Mouse (Mus musculus) cerebellum, postnatal 14 days (tissue): ENCODE data around the gene Man1b1.
A peak's percentile ranks its signal among the peaks of the same experiment; 100 is the strongest.

Source experiments
- DNase-seq, 2 experiments: peaks; one replicate each; pipeline ENCODE4 v3.0.0; 2021; ENCODE audit warnings: mixed read lengths in 2 of 2

The Man1b1 gene

GRCm38 (mm10) chr2:25332286-25333160 is at the start of gene Man1b1:
Gene Man1b1 (plus strand): TSS chr2:25332338.
- peak; percentile 99 to 100 for DNase-seq

- DNase-seq: no peak
Observed at GRCm38 (mm10) chr2:25285551-25285950, 46.6 kb upstream of the Man1b1 start.

GRCm38 (mm10) chr2:25286314-25286713 is 45.8 kb upstream of the Man1b1 start:
- peak; percentile 45 to 52 for DNase-seq

GRCm38 (mm10) chr2:25286837-25287636 is 45.1 kb upstream of the Man1b1 start:
- DNase-seq: peak; percentile 69 to 74

GRCm38 (mm10) chr2:25287927-25288649 is 44.0 kb upstream of the Man1b1 start, which contains the start of gene Tmem210:
Gene Tmem210 (plus strand): TSS chr2:25288145.
- DNase-seq: peak; percentile 54 to 55

GRCm38 (mm10) chr2:25288734-25289345 is 43.3 kb upstream of the Man1b1 start:
- peak in 1 of 2 experiments; percentile 47 for DNase-seq

GRCm38 (mm10) chr2:25289651-25290050 is 42.5 kb upstream of the Man1b1 start, which contains the start of gene Lrrc26:
Gene Lrrc26 (plus strand): TSS chr2:25289915.
- DNase-seq: peak; percentile 87

- DNase-seq: peak; percentile 77 to 84
Observed at GRCm38 (mm10) chr2:25290101-25290815, 41.9 kb upstream of the Man1b1 start.

- DNase-seq: peak in 1 of 2 experiments; percentile 85
Observed at GRCm38 (mm10) chr2:25290816-25291130, 41.4 kb upstream of the Man1b1 start.

GRCm38 (mm10) chr2:25291184-25292053 is 40.7 kb upstream of the Man1b1 start:
- peak in 1 of 2 experiments; percentile 52 for DNase-seq

- DNase-seq: no peak
Observed at GRCm38 (mm10) chr2:25292054-25292544, 40.0 kb upstream of the Man1b1 start.

- peak; percentile 91 to 96 for DNase-seq
Observed at GRCm38 (mm10) chr2:25292856-25293255, 39.3 kb upstream of the Man1b1 start.

- no peak for DNase-seq
Observed at GRCm38 (mm10) chr2:25293706-25294105, 38.4 kb upstream of the Man1b1 start.

GRCm38 (mm10) chr2:25297093-25297492 is 35.0 kb upstream of the Man1b1 start:
- peak; percentile 46 to 57 for DNase-seq

- peak; percentile 55 to 68 for DNase-seq
Observed at GRCm38 (mm10) chr2:25298046-25298445, 34.1 kb upstream of the Man1b1 start.

- peak in 1 of 2 experiments; percentile 50 for DNase-seq
Observed at GRCm38 (mm10) chr2:25303452-25303851, 28.7 kb upstream of the Man1b1 start.

- DNase-seq: peak; percentile 77 to 82
Observed at GRCm38 (mm10) chr2:25303931-25304656, 28.0 kb upstream of the Man1b1 start.

- DNase-seq: peak; percentile 55 to 57
Observed at GRCm38 (mm10) chr2:25304657-25305541, 27.2 kb upstream of the Man1b1 start.
